Mouse (Mus musculus) ES-Bruce4 (cell line): ENCODE results near the gene Ntn1.

Experiments used
- CTCF ChIP-seq: IDR thresholded peaks from one replicate; pipeline ENCODE4 v1.8.1; 2011; ENCODE audit warnings: low read depth, low read length
- EP300 ChIP-seq: IDR thresholded peaks from 2 replicates; pipeline ENCODE4 v1.6.1; 2011; ENCODE audit warnings: low read depth, low read length; ENCODE audit not compliant: insufficient read depth
- POLR2A ChIP-seq: IDR thresholded peaks from one replicate; pipeline ENCODE4 v1.8.1; 2011; ENCODE audit warnings: low read length; ENCODE audit not compliant: insufficient read depth

GRCm38 (mm10) chr11:68447242-68447641 lies 46.6 kb upstream of the Ntn1 start:
- TF ChIP-seq CTCF = no peak
- no peak for TF ChIP-seq POLR2A
- TF ChIP-seq EP300 = no peak
